Mouse (Mus musculus) kidney, embryonic 16.5 days (tissue): Measurements from ENCODE around the gene Fam69b. TPM values are rescaled to one million over a fixed set of nuclear protein-coding genes. Genes with fewer than 3 reads are reported as not detected.

Source experiments
- ATAC-seq: fragments of 200-750 bp; cut with Nextera tagmentation; 2 replicates; pipeline ENCODE4 v1.8.0; 2017; ENCODE audit warnings: moderate TSS enrichment; ENCODE audit not compliant: low FRiP score, low TSS enrichment
- H3K27ac ChIP-seq: fragments of 300-500 bp; sonication (generic); 2 replicates; pipeline ENCODE4 v1.5.1; 2014; ENCODE audit warnings: low read length
- H3K27me3 ChIP-seq: fragments of 300-500 bp; sonication (generic); 2 replicates; pipeline ENCODE4 v1.6.1; 2014; ENCODE audit warnings: low read length, control low read depth, mixed read lengths; ENCODE audit not compliant: insufficient read depth
- H3K36me3 ChIP-seq: fragments of 300-500 bp; sonication (generic); 2 replicates; pipeline ENCODE4 v1.6.1; 2014; ENCODE audit warnings: low read length, control low read depth, mixed read lengths; ENCODE audit not compliant: insufficient read depth
- H3K4me1 ChIP-seq: fragments of 300-500 bp; sonication (generic); 2 replicates; pipeline ENCODE4 v1.6.1; 2014; ENCODE audit warnings: low read length, control low read depth, mixed read lengths; ENCODE audit not compliant: insufficient read depth
- H3K4me2 ChIP-seq: fragments of 300-500 bp; sonication (generic); replicated peaks from 2 replicates; pipeline ENCODE4 v1.6.1; 2014; ENCODE audit warnings: low read depth, low read length
- H3K4me3 ChIP-seq: fragments of 300-500 bp; sonication (generic); 2 replicates; pipeline ENCODE4 v1.5.1; 2014; ENCODE audit warnings: mild to moderate bottlenecking, low read length
- H3K9ac ChIP-seq: fragments of 300-500 bp; sonication (generic); replicated peaks from 2 replicates; pipeline ENCODE4 v1.6.1; 2014; ENCODE audit warnings: low read length
- H3K9me3 ChIP-seq: fragments of 300-500 bp; sonication (generic); 2 replicates; pipeline ENCODE4 v1.6.1; 2016; ENCODE audit warnings: low read length, control low read depth
- WGBS: fragments of 180-500 bp; shearing (Covaris S2); extraction: QIAGEN DNeasy Blood & Tissue Kit; methylation state at CpG from one replicate; pipeline ENCODE4 v1.1.7; 2014; 5-methylcytosine and 5-hydroxymethylcytosine counted together
- polyA plus RNA-seq: library from polyadenylated mRNA; unstranded; fragments of >200 nt; fragmentation: Nextera tagmentation; extraction: Ambion mirVana; gene quantifications from 2 replicates; pipeline ENCODE4 v1.2.1, GENCODE M21; 2015

Gene Fam69b
- polyA plus RNA-seq, 1 experiment from 2014 or later = 40.3 TPM

DNA sequence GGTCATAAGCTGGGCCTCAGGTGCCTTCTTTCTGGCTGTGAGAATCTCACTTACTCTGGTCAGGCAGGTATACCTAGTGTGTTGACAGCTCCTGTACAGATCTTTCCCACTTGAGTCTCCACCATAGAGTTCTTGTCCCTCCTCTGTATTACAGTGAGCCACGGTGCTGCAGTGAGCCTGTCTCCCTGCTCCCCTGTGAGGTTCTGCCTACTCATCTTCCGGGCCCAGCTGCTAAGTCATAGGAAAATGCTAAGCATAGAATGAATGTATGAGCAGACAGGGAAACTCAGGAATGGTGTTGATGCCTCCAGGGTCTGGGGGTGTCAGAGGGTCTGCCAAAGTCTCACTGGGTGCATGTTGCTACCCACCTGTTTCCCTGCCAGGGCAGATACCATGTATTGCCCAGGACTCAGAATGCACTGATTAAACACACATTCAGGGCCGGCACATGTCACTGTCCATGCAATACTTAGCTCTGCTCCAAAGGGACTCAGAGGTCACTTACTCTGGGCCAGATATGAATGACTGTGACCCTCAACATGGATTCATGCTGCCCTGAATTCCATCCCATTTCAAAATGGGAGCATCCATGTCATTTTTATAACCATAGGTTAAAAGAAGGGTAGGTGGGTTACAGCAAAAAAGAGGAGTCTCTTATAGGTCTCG lies 12.7 kb upstream of the Fam69b start:
- no peaks in the 10 kb centered on the region for H3K4me1 ChIP-seq

DNA sequence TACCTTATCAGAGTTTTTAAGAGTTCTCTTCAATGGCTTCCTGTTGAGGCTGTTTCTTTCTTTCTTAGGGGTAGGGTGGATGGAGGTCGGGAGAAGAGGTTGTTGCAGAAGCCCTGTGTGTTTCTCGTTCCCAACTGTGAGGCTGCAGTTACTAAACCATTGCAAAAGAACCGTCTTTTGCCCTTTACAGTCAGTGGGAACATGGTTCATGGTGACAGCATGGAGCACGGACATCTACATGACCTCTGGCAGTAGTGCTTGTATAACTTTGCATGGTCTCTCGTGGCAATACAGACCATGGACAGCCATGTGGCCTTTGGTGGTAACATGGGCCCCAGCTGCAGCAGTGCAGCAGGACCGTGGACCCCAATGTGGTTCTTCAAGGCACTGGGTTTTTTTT lies 10.9 kb upstream of the Fam69b start:
- Histone ChIP-seq H3K27ac (no peak overlapping the region), H3K36me3 (no peaks in the 10 kb centered on the region), H3K4me2 (no peak overlapping the region), H3K4me1 (no peaks in the 10 kb centered on the region), H3K9ac (no peak overlapping the region), H3K4me3 (no peak overlapping the region), H3K9me3 (no peaks in the 10 kb centered on the region), H3K27me3 (no peaks in the 10 kb centered on the region)
- WGBS = 78% methylated on average over 6 of the region's 6 CpGs
- ATAC-seq = no peak

More for the DNA sequence above, 12.7 kb upstream of the Fam69b start:
- H3K27ac ChIP-seq = no peak overlapping the region
- WGBS = 91% methylated on average over 4 of the region's 4 CpGs
- H3K36me3 ChIP-seq = no peaks in the 10 kb centered on the region
- no peak for ATAC-seq
- no peak overlapping the region for H3K9ac ChIP-seq
- H3K9me3 ChIP-seq = no peaks in the 10 kb centered on the region
- H3K4me2 ChIP-seq = no peak overlapping the region
- no peak overlapping the region for H3K4me3 ChIP-seq
- H3K27me3 ChIP-seq = no peaks in the 10 kb centered on the region

DNA sequence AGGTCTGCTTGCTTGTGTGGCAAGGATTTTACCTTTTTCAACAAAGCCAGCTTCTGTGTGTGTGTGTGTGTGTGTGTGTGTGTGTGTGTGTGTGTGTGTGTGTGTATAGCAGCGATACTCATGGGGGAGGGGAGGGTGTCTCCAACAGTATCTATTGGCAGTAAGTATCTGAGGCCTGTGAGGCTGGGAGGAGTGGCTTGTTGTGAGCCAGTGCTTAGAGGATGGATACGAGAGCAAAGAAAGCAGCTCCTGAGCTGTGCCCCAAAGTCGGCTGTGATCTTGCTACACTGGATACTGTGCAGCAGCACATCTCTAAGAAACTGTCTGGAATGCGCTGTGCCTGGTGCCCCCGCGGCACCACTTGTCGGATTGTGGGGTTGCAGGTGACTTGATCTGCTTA lies 10.3 kb upstream of the Fam69b start:
- no peaks in the 10 kb centered on the region for H3K9me3 ChIP-seq
- no peak overlapping the region for H3K9ac ChIP-seq
- H3K4me1 ChIP-seq = no peaks in the 10 kb centered on the region
- no peak overlapping the region for H3K4me3 ChIP-seq
- H3K4me2 ChIP-seq = no peak overlapping the region
- H3K36me3 ChIP-seq = no peaks in the 10 kb centered on the region
- WGBS = 63% methylated on average over 7 of the region's 7 CpGs
- no peak for ATAC-seq
- no peak overlapping the region for H3K27ac ChIP-seq
- no peaks in the 10 kb centered on the region for H3K27me3 ChIP-seq

DNA sequence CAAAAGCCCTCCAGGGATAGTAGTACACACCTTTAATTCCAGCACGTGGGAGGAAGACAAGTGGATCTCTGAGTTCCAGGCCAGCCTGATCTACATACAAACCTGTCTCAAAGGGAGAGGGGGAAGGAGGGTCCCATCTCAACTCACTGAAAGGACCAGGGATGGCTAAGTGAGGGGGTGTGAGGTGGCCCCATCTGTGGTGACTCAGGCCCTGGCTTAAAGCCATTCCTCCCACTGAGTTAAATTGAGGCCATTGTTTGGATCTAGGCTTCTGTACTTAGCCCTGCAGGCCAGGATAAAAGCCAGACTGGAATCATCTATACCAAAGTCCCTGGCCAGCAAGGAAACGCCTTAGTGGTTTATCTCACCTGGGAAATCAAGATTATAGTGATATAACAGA lies 7.0 kb upstream of the Fam69b start:
- no peak for ATAC-seq
- no peak overlapping the region for H3K27ac ChIP-seq
- 36% methylated on average over 2 of the region's 2 CpGs for WGBS

DNA sequence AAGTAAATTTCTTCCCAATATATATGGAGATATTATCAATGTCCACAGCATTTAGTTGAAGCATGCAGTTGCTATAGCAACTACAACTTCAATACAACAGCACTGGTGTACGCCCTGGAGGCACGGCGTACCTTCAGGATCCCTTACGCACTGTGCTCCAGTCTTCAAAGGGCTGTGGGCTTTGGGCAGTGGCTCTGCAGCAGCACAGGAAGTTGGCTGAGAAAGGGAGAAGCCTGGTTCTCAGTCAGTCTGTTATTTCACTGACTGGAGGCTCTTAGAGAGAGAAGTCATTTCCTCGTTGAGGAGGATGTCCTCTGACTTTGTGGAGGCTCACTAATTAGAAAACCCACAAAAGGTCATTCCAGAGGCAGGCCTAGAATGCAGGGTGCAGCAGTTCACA lies 5.3 kb upstream of the Fam69b start:
- 47% methylated on average over 5 of the region's 5 CpGs for WGBS
- Histone ChIP-seq H3K4me1 (peaks cover 5% of the 10 kb centered on the region; the same call in 1 of the 2 replicates), H3K9me3 (no peaks in the 10 kb centered on the region)

More for the DNA sequence above, 7.0 kb upstream of the Fam69b start:
- Histone ChIP-seq H3K9me3 (no peaks in the 10 kb centered on the region), H3K9ac (no peak overlapping the region), H3K4me2 (no peak overlapping the region), H3K36me3 (no peaks in the 10 kb centered on the region), H3K27me3 (no peaks in the 10 kb centered on the region), H3K4me1 (no peaks in the 10 kb centered on the region), H3K4me3 (no peak overlapping the region)

DNA sequence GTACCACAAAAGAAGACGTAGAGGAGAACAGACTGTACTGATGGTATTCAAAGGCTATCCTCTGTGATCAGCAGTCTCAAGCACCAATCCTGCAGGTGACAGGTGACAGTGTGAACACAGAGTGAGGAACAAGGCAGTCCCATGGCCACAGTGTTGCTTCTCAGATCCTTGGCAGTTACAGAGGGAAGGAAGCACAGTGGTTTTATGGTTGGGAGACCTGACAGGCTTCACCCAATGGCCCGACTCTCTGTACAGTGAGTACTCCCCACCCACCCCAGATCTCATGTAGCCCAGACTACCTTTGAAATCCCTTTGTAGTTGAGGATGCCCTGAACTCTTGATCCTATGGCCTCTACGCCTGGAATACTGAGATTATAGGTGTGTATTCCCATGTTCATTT lies 2.8 kb upstream of the Fam69b start:
- 86% methylated on average over 3 of the region's 3 CpGs for WGBS
- Histone ChIP-seq H3K9ac (no peak overlapping the region), H3K9me3 (no peaks in the 10 kb centered on the region), H3K4me3 (no peak overlapping the region), H3K27me3 (no peaks in the 10 kb centered on the region), H3K36me3 (no peaks in the 10 kb centered on the region), H3K4me1 (peaks cover 18% of the 10 kb centered on the region), H3K27ac (no peak overlapping the region), H3K4me2 (no peak overlapping the region)
- ATAC-seq = no peak

More for the DNA sequence above, 5.3 kb upstream of the Fam69b start:
- Histone ChIP-seq H3K36me3 (no peaks in the 10 kb centered on the region), H3K4me2 (no peak overlapping the region), H3K4me3 (no peak overlapping the region), H3K27me3 (no peaks in the 10 kb centered on the region), H3K27ac (no peak overlapping the region), H3K9ac (no peak overlapping the region)
- ATAC-seq = no peak

DNA sequence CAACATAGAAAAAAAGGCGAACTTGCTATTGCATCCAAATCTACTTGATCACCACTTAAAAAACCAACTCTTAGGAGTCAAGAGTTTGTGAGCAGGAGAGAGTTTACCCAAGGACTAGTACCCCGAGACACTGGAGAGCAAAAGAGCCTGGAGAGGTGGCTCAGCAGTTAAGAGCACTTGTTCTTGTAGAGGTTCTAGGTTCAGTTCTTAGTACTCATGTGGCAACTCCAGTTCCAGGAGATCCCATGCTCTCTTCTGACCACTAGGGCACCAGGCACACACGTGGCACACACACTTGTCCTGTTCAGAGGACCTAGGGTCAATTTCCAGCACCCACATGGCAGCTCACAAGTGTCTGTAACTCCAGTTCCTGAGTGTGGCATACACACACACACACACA lies 2.2 kb upstream of the Fam69b start:
- Histone ChIP-seq H3K4me1 (peaks cover 23% of the 10 kb centered on the region), H3K4me2 (no peak overlapping the region), H3K36me3 (no peaks in the 10 kb centered on the region), H3K4me3 (no peak overlapping the region), H3K27me3 (no peaks in the 10 kb centered on the region), H3K9ac (no peak overlapping the region), H3K9me3 (no peaks in the 10 kb centered on the region), H3K27ac (no peak overlapping the region)
- no peak for ATAC-seq
- WGBS = 75% methylated on average over 3 of the region's 3 CpGs

DNA sequence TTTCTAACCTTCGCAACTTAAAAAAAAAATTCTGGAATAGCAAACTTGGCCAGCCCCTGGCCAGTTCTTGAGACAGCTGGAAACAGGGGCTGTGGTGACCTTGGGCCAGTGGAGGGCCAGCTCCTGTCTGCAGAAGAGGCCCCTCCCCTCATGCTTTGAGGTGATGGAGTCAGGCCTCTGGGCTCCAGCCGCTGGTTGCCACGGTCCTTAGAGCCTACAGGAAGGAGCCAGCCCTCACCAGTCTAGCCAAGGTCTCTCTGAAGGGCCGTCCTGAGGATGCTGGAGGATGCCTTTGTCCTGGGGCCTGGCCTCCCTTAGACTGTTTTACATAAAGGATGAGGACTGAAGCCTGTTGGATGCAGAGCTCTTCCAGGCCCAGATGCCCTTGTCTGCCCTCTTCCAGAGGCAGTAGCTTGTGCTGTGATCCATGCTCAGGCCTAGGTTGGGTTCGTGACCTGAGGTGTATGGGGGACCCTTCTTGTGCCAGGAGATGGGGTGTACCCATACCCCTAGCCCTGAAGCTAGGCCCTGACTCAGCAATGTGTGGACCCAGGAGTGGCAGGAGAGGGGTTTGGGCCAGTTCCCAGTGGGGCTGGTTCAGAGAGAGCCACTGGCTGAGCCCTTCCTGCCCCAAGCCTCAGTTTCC lies 658 bp downstream of the Fam69b start:
- 17% methylated on average over 5 of the region's 5 CpGs for WGBS
- Histone ChIP-seq H3K27ac (peak overlapping the region; percentile 63; the same call in 1 of the 2 replicates), H3K36me3 (no peaks in the 10 kb centered on the region), H3K9ac (peak overlapping the region; percentile 93), H3K4me3 (peak overlapping the region; percentile 71), H3K4me1 (peaks cover 23% of the 10 kb centered on the region), H3K27me3 (no peaks in the 10 kb centered on the region), H3K9me3 (no peaks in the 10 kb centered on the region), H3K4me2 (peak overlapping the region; percentile 98)
- peak; percentile 39 for ATAC-seq

DNA sequence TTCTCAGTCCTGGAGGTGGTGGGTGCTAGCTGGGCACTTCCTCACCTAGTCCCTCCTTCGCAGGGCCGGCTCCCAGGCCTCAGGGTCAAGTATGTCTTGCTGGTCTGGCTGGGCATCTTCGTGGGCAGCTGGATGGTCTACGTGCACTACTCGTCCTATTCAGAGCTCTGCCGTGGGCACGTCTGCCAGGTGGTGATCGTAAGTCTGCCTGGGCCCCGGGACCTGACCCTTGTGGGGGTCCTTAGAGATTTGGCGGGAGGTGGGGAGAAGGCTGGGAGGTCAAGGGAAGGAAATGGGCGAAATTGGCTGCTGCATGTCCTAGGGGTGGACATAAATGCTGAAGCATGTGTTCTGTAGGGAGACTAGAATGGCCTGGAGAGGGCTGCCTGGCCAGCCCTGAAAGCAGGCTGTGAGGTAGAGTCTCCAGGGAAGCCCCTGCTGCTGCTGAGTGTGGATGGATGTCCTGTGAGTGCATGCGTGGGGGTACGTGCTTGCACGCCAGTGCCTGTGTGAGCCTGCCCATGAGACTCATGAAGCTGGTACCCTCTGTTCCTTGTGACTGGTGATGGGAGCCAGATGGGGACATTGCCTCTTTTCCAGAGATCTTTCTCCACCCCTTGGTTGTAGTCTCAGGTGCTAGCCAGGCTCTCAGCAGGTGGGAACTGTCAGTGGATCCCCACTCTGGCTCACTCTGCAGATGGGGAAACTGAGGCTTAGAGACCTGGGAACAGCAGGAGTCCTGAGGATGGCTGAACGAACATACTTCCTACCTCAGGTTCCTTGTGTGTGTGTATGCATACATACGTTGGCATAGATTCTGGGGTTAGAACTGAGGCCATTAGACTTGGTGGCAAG lies 4.5 kb downstream of the Fam69b start:
- Histone ChIP-seq H3K36me3 (peaks cover 37% of the 10 kb centered on the region), H3K4me1 (peaks cover 35% of the 10 kb centered on the region), H3K27ac (no peak overlapping the region), H3K9ac (no peak overlapping the region), H3K27me3 (no peaks in the 10 kb centered on the region), H3K4me3 (no peak overlapping the region), H3K9me3 (no peaks in the 10 kb centered on the region), H3K4me2 (no peak overlapping the region)
- no peak for ATAC-seq
- 68% methylated on average over 16 of the region's 16 CpGs for WGBS
